Mouse (Mus musculus) olfactory bulb, adult 2 months (tissue): ENCODE measurements around the gene Khdrbs2.

ENCODE experiments used
- CTCF ChIP-seq: fragments of 200-500 bp; IDR thresholded peaks from 2 replicates; pipeline ENCODE4 v1.5.1; 2012; ENCODE audit warnings: low read depth, mild to moderate bottlenecking, low read length, moderate library complexity; ENCODE audit not compliant: insufficient read depth
- POLR2A ChIP-seq: fragments of 200-500 bp; IDR thresholded peaks from 2 replicates; pipeline ENCODE4 v1.6.1; 2012; ENCODE audit warnings: mild to moderate bottlenecking, low read depth, low read length, moderate library complexity; ENCODE audit not compliant: insufficient read depth

DNA sequence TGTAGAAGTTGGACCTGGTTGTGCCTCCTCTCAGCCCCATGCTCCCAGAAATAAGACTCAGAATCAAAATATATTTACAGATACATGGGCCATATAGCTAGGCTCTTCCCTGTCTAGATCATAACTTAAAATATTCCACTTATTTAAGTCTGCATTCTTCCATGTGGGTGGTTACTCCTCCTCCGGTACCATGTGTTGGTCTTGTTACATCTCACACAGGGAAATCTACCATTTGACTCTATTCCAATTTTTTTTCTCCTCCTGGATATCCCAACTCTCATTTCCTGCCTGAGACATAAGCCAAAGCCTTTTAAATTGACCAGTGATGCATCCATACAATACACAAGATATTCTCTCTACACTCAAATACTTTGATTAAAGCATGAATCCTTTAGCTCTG is 122.2 kb downstream of the Khdrbs2 start:
- TF ChIP-seq POLR2A = no peak
- TF ChIP-seq CTCF = no peak
